Mouse (Mus musculus) forelimb bud, embryonic 11.5 days (tissue): ENCODE measurements at regions not wholly inside any gene's neighbourhood (a gene's known extent, or its start where the extent isn't known, plus 50 kb on each side); places are given as distances from the start of the nearest gene placed in this dataset.

Experiments
- DNase-seq: peaks from one replicate; pipeline ENCODE4 v3.0.0-alpha.2; 2012; ENCODE audit warnings: low read depth, low spot score

DNA sequence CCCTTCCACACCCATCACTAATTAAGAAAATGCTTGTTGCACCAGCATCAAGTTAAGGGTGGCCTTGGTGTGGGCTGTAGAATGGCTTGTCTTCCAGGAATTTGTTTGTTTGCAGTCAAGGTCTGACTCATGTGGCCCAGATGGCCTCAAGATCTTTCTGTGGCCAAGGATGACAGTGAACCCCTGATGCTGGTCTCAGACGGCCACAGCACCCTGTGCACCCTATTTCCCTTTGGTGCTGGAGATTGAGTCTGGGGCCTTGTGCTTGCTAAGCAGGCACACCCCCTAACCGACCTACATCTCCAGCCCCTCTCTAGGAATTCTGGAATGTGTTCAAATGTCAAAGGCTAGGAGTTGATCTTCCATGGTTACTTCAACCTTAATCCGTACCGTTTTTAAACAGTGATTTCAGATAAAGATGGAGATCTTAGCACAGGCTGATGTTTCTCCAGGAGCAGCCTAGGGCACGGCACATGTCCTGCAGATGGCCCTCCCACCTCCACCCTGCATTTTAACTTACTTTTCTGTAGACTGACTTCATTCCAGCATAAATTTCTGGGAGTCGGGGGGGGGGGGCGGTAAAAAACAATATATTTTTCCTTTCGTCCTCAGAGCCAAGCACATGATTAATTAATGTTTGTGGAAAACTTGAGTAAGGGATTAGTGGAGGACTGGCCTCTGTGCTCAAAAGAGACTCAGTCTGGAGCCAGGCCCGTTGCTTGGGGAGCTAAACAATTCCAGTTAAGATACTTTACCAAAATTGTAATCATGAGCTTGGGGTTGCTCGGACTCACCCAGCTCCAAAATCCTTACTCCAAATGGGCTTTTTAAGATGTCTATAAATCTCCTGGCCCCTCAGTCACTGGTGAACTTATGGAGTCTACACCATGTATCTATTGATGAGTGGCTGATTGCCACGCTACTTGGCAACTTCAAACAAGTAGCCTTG lies 95.0 kb upstream of the Supt20 start:
- no peak for DNase-seq

DNA sequence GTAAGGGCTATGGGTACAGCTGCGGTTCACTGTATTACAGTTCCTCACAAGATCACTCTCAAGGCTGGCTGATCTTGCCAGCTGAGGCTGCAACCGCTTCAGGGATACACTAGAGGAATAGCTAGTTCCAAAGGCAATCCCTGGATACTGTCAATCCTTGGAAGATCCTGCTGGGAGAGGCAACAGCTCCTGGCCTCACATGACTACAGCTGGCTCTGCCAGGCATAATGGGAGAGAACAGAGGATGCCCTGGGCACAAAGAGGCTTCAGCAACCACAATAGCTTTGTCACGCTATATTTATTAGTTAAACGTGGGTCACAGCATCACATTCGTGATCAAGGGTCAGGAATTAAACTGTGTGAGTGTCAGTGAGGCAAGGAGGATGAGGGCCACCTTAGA lies 94.3 kb upstream of the Supt20 start:
- DNase-seq, result no peak

DNA sequence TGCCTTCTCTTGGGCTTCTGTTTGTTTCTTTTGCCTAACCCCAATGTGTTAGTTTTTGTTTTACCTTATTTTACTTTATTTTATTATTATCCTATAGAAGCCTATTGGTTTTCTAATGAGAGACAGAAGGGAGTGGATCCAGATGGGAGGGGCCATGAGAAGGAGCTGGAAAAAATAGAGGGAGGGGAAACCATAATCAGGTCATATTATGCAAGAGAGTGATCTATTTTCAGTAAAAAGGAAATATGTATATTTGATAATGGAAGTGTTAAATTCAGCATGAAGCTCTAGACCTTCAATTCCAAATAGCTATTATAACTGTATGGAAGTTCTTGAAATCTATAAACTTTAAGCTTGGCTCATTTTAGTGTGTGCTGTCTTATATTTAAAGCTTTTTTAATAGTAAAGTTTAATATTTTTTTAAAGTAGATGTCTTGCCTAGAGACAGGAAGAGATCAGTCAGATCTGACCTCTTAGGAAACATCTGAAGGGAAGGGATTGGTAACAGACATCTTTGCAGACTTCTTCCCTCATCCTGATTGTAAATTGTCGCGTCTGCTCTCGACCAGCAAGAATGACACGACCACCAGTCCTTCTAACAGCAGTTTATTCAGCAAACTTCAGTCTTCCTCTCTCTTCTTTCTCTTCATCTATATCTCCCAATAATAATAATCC lies 87.8 kb upstream of the Supt20 start:
- no peak for DNase-seq

DNA sequence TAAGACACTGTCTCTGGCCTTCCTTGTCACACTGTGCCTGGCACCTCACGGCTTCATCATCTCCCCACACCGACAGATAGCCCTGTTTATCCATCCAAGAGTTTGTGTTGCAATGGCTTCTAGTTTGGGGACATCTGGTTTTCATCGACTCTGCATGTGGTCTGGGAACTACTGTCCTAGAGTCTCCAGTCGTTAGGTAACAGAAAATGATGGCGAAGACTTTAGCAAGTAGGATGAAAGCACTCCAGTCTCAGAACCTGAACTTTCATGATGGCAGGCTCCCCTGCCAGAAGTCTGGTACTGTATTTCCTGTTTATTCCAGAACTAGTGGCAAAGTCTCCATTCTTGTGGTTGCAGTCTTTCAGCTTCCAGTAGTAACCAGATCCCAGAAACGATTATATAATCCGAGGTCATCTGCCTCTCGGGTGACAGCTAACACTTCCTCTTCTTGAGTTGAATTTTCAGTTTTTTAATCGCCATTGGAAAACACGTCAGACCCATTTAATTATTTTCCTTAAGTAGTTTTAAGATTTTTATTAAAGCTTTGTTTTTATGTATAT lies 81.1 kb upstream of the Supt20 start:
- no peak for DNase-seq

DNA sequence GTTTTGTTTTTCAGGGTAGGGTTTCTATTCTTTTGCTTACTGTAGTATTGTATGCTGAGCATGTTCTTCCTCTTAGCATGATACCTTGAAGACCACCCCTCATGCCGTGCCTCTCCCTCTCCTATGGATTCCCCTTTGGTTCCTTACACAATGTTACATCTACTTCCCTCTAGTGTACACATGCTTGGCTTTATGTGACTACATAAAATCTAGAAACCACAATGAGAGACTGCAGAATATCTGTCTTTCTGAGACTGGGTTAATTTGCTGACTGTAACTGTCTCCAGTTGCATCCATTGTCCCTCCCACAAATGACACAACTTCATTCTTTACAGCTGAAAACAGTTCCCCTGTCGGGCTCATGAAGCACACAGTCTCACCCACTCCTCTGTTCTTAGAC lies 78.8 kb upstream of the Supt20 start:
- DNase-seq, result no peak

DNA sequence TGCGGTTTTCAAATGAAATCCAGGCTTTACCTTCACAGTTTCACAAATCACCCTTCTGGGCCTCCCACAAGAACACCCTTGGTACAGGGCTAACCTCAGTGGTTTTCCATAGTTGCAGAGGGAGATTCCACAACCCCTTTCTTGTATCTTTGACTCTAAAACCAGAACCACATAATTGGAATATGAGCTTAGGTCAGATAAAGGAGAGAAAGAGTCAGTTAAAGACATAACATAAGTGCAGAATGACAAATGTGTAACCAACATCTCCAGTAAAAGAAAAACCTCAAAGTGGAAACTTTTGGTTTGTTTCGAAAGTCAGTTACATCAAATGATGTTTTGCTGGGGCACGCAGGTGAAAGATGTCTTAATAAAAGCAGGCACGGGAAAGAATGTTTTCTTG lies 75.3 kb upstream of the Supt20 start:
- DNase-seq, result no peak

DNA sequence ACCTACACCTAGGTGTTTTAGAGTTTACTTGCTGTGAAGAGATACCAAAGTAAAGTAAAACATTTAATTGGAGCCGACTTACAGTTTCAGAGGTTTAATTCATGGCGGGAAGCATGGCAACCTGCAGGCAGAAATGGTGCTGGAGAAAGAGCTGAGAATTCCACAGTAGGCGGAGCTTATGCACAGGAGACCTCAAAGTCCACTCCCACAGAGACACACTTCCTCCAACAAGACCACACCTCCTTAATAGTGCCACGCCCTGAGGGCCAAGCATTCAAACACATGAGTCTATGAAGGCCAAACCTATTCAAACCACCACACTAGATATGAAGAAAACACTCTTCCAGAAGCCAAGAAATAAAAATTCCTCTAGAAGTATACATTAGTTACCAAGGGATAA lies 74.3 kb upstream of the Supt20 start:
- DNase-seq, result no peak

DNA sequence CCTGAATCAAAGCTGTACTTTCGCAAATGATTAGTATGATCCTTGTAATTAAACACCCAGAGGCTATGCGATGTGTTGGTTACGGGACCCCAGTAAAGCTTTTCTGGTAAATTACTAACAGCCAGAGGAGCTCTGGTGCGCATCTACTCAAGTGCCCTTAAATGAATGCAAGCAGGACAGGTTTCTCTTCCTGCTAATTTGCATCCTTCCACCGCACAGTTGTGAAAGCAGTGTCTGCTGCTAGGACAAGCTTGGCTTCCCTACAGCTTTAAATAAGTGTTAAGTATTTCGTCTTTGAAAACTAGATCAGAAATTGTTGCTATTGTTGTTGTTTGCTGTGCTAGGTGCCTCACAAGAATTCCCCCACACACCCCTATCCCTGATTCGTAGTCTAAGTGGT lies 62.4 kb upstream of the Supt20 start:
- DNase-seq, result no peak

DNA sequence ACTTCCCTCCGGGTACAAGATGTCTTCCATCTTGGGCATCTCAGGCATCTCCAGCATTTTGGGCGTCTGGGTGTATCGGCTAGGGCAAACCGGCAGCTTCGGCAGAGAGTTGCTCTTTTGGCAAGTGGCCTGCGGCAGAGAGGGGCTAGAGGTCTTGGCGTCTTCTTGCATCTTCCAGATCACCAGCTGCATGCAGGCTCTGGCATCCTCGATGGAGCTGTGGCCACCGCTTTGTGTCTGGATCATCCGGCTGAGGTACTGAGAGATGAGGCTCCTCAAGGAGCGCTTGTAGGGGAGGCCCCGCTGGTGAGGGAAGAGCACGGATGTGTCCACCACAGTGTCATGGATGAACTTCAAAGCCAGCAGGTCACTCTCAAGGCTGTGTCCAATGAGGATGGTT lies 59.9 kb upstream of the Supt20 start:
- DNase-seq, result no peak

DNA sequence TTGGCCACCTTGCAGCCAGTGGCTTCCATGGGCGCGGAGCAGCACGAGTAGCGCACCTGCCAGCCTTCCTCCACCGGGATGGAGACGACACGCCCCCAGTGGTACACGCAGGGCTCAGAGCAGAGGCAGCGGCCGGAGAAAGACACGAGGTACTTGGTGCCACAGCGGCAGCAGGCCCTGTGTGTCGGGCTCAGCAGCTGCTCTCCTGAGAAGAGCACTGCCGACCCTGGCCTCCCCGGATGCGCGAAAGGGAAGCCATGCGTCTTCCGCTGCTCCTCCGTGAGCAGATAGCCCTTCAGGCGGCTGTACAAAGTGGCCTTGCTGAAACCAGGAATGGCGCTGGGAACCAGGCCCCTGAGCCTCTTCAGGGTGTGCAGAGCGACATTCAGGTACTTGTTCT lies 59.2 kb upstream of the Supt20 start:
- DNase-seq, result no peak

DNA sequence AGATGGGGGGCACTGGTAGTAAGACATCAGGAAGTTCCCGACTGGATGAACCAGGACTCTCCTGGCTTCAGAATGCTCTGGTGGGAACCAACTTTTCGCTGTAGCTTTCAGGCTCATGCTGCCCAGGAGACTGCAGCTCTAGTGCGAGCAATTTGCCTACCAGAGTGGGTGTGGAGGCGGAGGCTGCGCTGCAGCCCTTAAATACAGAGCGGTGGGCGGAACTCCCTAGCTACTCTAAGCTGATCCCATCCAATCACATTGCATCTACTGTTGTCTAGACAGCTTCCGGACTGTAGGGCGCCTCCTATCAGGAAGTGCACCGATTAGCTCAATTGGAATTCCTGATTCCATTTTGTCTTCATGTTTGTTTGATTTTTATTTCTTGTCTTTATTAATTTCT lies 58.2 kb upstream of the Supt20 start:
- DNase-seq, result no peak
